Mouse (Mus musculus) heart, adult 2 months (tissue): ENCODE data around the gene Tmem30a.

Source experiments
- CTCF ChIP-seq: fragments of 200-600 bp; IDR thresholded peaks from 2 replicates; pipeline ENCODE4 v1.8.1; 2022; ENCODE audit warnings: antibody characterized with exemption, mild to moderate bottlenecking, moderate library complexity
- POLR2A ChIP-seq: fragments of 200-500 bp; IDR thresholded peaks from 2 replicates; pipeline ENCODE4 v1.6.1; 2011; ENCODE audit warnings: mild to moderate bottlenecking, low read depth, low read length, control low read depth; ENCODE audit not compliant: insufficient read depth

GRCm38 (mm10) chr9:79805426-79805825, 12.1 kb upstream of the Tmem30a start:
- TF ChIP-seq CTCF (no peak), POLR2A (no peak)
